Mouse (Mus musculus) ES-Bruce4 (cell line): Measurements from ENCODE around the gene Fam110a.

ENCODE experiments used
- CTCF ChIP-seq: IDR thresholded peaks from one replicate; pipeline ENCODE4 v1.8.1; 2011; ENCODE audit warnings: low read depth, low read length
- EP300 ChIP-seq: IDR thresholded peaks from 2 replicates; pipeline ENCODE4 v1.6.1; 2011; ENCODE audit warnings: low read depth, low read length; ENCODE audit not compliant: insufficient read depth
- POLR2A ChIP-seq: IDR thresholded peaks from one replicate; pipeline ENCODE4 v1.8.1; 2011; ENCODE audit warnings: low read length; ENCODE audit not compliant: insufficient read depth

DNA sequence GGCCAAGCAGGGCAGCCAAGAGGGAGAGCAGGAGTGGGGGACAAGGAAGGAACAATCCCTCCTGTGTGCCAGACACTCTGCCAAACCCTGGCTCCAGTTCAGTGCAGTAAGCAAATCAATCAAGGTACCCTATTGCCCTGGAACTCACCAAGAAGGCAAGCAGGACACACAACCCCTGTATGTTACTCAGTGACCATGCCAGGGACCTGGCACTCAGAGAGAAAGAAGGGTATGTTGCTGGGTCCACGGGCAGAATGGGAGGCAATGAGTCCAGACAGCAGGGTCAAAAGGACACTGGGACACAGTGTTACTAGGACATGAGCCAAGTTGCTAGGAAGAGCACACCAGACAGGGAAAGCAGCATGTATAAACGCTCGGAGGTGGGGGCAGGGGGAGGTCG lies 54.3 kb downstream of the Fam110a start:
- no peak for TF ChIP-seq EP300
- TF ChIP-seq CTCF, result no peak
- no peak for TF ChIP-seq POLR2A
